Mouse (Mus musculus): ENCODE measurements around the gene 4921517D22Rik. TPM values are rescaled to one million over a fixed set of nuclear protein-coding genes. Genes with fewer than 3 reads are reported as not detected.
A peak's percentile ranks its signal among the peaks of the same experiment; 100 is the strongest.

The 4921517D22Rik gene
- polyA plus RNA-seq, 1 experiment, result not detected

DNA sequence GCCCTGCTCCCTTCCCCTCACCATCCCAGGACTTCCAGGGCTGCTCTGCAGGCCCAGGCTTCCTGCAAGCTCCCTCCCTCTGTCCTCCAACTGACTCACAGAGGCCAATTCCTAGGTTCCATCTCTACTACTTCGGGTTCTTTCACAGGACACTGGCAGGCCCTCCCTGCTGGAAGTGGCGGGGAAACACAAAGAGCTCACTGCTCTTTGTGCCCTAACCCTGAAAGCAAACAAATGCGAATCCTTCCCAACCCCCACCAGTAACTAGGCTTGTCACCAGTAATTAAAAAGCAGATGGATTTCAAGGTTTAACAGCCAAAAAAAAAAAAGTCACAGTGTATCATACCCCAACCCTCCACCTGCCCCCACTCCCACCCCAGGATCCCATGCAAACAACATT lies 19.7 kb downstream of the 4921517D22Rik start:
- 24% methylated on average over 3 of the region's 3 CpGs for WGBS
- Histone ChIP-seq H3K4me3 (ENCODE audit: control insufficient read depth, insufficient read depth, low read length) (no peak overlapping the region), H3K27ac (ENCODE audit: control insufficient read depth, insufficient read depth, low read length) (no peak overlapping the region), H3K4me1 (replicated peaks; ENCODE audit: control insufficient read depth, insufficient read depth, low read length) (peaks cover 15% of the 10 kb centered on the region), H3K27me3 (ENCODE audit: control insufficient read depth, insufficient read depth, low read length) (peaks cover 9% of the 10 kb centered on the region), H3K36me3 (ENCODE audit: control insufficient read depth, insufficient read depth, low read length) (no peaks in the 10 kb centered on the region)
- TF ChIP-seq CTCF (IDR thresholded peaks at IDR 0.05; ENCODE audit: borderline replicate concordance, control insufficient read depth, extremely low read depth, insufficient read depth, low read length, poor library complexity), result no peak
- TF ChIP-seq POLR2A (IDR thresholded peaks at IDR 0.05; ENCODE audit: control insufficient read depth, extremely low read depth, insufficient read depth, low read length, poor library complexity), result no peak
- DNase-seq, result no peak

DNA sequence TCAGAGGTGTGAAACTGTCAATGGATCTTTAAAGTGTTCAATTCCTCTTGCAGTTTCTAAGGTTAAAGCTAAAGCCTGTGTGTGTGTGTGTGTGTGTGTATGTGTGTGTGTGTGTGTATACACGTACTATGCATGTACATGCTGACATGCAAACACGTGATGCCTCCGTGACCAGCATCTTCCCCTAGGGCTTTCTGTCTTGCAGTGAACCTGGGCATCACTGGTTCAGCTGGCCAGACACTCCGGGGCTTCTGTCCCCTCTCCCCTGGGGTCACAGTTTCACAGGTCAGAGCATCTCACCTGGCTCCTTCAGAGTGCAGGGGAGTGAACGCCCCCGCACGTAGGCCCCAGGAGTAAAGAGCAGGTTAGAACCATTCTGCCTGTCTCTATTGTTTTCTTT lies 20.3 kb downstream of the 4921517D22Rik start:
- H3K4me3 ChIP-seq (ENCODE audit: control insufficient read depth, insufficient read depth, low read length), result no peak overlapping the region
- peaks cover 15% of the 10 kb centered on the region for H3K4me1 ChIP-seq (replicated peaks; ENCODE audit: control insufficient read depth, insufficient read depth, low read length)
- 93% methylated on average over 7 of the region's 7 CpGs for WGBS
- no peak for DNase-seq
- no peak overlapping the region for H3K27ac ChIP-seq (ENCODE audit: control insufficient read depth, insufficient read depth, low read length)
- H3K36me3 ChIP-seq (ENCODE audit: control insufficient read depth, insufficient read depth, low read length), result no peaks in the 10 kb centered on the region
- peaks cover 9% of the 10 kb centered on the region for H3K27me3 ChIP-seq (ENCODE audit: control insufficient read depth, insufficient read depth, low read length)
- TF ChIP-seq CTCF (IDR thresholded peaks at IDR 0.05; ENCODE audit: borderline replicate concordance, control insufficient read depth, extremely low read depth, insufficient read depth, low read length, poor library complexity) (no peak), POLR2A (IDR thresholded peaks at IDR 0.05; ENCODE audit: control insufficient read depth, extremely low read depth, insufficient read depth, low read length, poor library complexity) (no peak)

DNA sequence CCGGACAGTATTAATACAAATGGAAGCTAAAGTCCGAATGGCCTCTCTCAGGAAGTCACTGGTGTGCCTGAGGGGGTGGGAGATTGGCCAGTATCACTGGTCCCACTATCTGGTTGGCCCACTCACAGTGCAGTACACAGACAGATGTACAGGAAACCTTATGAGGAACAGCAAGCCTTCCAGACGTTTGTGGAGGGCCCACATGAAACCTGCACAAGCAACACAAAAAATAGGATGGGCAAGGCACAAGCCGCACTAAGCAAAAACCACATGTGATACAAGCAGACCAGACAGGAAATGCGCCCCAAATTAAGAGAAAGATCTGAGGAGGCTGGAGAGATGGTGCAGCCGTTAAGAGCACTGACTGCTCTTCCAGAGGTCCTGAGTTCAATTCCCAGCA lies 21.7 kb downstream of the 4921517D22Rik start:
- Histone ChIP-seq H3K27me3 (ENCODE audit: control insufficient read depth, insufficient read depth, low read length) (peaks cover 9% of the 10 kb centered on the region), H3K36me3 (ENCODE audit: control insufficient read depth, insufficient read depth, low read length) (no peaks in the 10 kb centered on the region), H3K4me1 (replicated peaks; ENCODE audit: control insufficient read depth, insufficient read depth, low read length) (peaks cover 20% of the 10 kb centered on the region), H3K27ac (ENCODE audit: control insufficient read depth, insufficient read depth, low read length) (no peak overlapping the region), H3K4me3 (ENCODE audit: control insufficient read depth, insufficient read depth, low read length) (no peak overlapping the region)
- TF ChIP-seq POLR2A (IDR thresholded peaks at IDR 0.05; ENCODE audit: control insufficient read depth, extremely low read depth, insufficient read depth, low read length, poor library complexity) (no peak), CTCF (IDR thresholded peaks at IDR 0.05; ENCODE audit: borderline replicate concordance, control insufficient read depth, extremely low read depth, insufficient read depth, low read length, poor library complexity) (no peak)
- no peak for DNase-seq
- WGBS, result 5% methylated on average over 6 of the region's 6 CpGs

DNA sequence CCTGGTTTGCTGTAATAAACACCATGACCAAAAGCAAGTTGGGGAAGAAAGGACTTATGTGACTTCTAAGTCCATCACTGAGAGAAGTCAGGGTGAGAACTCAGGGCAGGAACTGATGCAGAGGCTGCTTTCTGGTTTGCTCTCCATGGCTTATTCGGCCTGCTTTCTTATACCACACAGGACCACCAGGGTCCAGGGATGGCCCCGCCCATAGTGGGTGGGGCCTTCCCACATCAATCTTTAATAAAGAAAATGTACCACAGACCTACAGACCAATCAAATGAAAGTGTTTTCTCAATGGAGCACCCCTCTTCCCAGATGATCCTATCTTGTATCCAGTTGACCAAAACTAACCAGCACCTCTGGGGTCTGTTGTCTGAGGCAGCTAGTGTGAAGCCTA lies 22.4 kb downstream of the 4921517D22Rik start:
- Histone ChIP-seq H3K4me1 (replicated peaks; ENCODE audit: control insufficient read depth, insufficient read depth, low read length) (peaks cover 20% of the 10 kb centered on the region), H3K27me3 (ENCODE audit: control insufficient read depth, insufficient read depth, low read length) (peaks cover 9% of the 10 kb centered on the region), H3K27ac (ENCODE audit: control insufficient read depth, insufficient read depth, low read length) (no peak overlapping the region), H3K4me3 (ENCODE audit: control insufficient read depth, insufficient read depth, low read length) (no peak overlapping the region), H3K36me3 (ENCODE audit: control insufficient read depth, insufficient read depth, low read length) (no peaks in the 10 kb centered on the region)
- 86% methylated on average over 2 of the region's 2 CpGs for WGBS
- DNase-seq, result no peak
- TF ChIP-seq POLR2A (IDR thresholded peaks at IDR 0.05; ENCODE audit: control insufficient read depth, extremely low read depth, insufficient read depth, low read length, poor library complexity) (no peak), CTCF (IDR thresholded peaks at IDR 0.05; ENCODE audit: borderline replicate concordance, control insufficient read depth, extremely low read depth, insufficient read depth, low read length, poor library complexity) (no peak)

DNA sequence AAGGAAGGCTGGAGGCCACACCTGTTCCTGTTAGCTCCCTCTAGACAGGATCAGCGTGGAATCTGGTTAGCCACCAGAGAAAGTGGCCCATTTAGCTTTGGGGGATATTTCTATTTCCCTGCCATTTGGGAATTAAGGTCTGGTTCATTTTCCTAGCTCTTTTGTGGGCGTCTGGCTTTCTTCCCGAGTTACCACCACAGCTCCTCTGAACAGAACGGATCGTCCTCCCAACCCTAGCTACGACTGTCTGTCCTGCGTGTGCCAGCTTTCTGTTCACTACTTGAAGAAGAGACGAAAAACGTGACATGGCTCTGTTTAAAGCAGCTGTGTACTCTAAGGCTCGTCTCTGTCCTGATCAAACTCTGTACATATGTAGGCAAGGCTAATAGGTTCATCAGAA lies 24.0 kb downstream of the 4921517D22Rik start:
- H3K4me3 ChIP-seq (ENCODE audit: control insufficient read depth, insufficient read depth, low read length), result no peak overlapping the region
- peaks cover 4% of the 10 kb centered on the region; the same call in 1 of the 2 replicates for H3K27me3 ChIP-seq (ENCODE audit: control insufficient read depth, insufficient read depth, low read length)
- H3K4me1 ChIP-seq (replicated peaks; ENCODE audit: control insufficient read depth, insufficient read depth, low read length), result peaks cover 14% of the 10 kb centered on the region
- TF ChIP-seq CTCF (IDR thresholded peaks at IDR 0.05; ENCODE audit: borderline replicate concordance, control insufficient read depth, extremely low read depth, insufficient read depth, low read length, poor library complexity), result no peak
- no peak for TF ChIP-seq POLR2A (IDR thresholded peaks at IDR 0.05; ENCODE audit: control insufficient read depth, extremely low read depth, insufficient read depth, low read length, poor library complexity)
- 96% methylated on average over 10 of the region's 10 CpGs for WGBS
- no peak overlapping the region for H3K27ac ChIP-seq (ENCODE audit: control insufficient read depth, insufficient read depth, low read length)
- no peaks in the 10 kb centered on the region for H3K36me3 ChIP-seq (ENCODE audit: control insufficient read depth, insufficient read depth, low read length)
- DNase-seq, result no peak

GRCm38 (mm10) chr13:59668501-59669093 lies 25.3 kb downstream of the 4921517D22Rik start:
- Histone ChIP-seq H3K27me3 (ENCODE audit: control insufficient read depth, insufficient read depth, low read length) (no peaks in the 10 kb centered on the region), H3K36me3 (ENCODE audit: control insufficient read depth, insufficient read depth, low read length) (no peaks in the 10 kb centered on the region), H3K4me1 (replicated peaks; ENCODE audit: control insufficient read depth, insufficient read depth, low read length) (peaks cover 12% of the 10 kb centered on the region), H3K27ac (ENCODE audit: control insufficient read depth, insufficient read depth, low read length) (peak overlapping the region; percentile 47; the same call in 1 of the 2 replicates), H3K4me3 (ENCODE audit: control insufficient read depth, insufficient read depth, low read length) (no peak overlapping the region)
- 18% methylated on average over 11 of the region's 11 CpGs for WGBS
- peak; percentile 14 for DNase-seq
- TF ChIP-seq POLR2A (IDR thresholded peaks at IDR 0.05; ENCODE audit: control insufficient read depth, extremely low read depth, insufficient read depth, low read length, poor library complexity) (no peak), CTCF (IDR thresholded peaks at IDR 0.05; ENCODE audit: borderline replicate concordance, control insufficient read depth, extremely low read depth, insufficient read depth, low read length, poor library complexity) (no peak)

DNA sequence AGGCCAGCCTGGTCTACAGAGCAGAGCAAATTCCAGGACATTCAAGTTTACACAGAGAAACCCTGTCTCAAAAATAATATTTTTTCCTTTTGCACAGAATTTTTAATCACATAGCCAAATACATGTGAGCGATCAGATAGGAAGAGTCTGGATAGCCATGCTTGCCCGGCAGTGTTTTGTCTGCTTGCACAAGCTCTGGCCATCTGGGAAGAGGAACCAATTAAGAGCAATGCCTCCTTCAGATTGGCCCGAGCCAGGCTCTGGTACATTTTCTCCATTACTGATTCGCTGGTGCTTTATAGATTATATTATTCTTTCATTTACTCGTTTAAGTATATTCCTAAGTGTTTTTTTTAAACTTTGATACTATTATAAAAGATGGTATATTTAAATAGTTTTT lies 26.1 kb downstream of the 4921517D22Rik start:
- Histone ChIP-seq H3K27me3 (ENCODE audit: control insufficient read depth, insufficient read depth, low read length) (no peaks in the 10 kb centered on the region), H3K4me1 (replicated peaks; ENCODE audit: control insufficient read depth, insufficient read depth, low read length) (peaks cover 12% of the 10 kb centered on the region), H3K4me3 (ENCODE audit: control insufficient read depth, insufficient read depth, low read length) (no peak overlapping the region), H3K27ac (ENCODE audit: control insufficient read depth, insufficient read depth, low read length) (no peak overlapping the region), H3K36me3 (ENCODE audit: control insufficient read depth, insufficient read depth, low read length) (no peaks in the 10 kb centered on the region)
- WGBS, result 94% methylated on average over 5 of the region's 5 CpGs
- no peak for DNase-seq
- TF ChIP-seq POLR2A (IDR thresholded peaks at IDR 0.05; ENCODE audit: control insufficient read depth, extremely low read depth, insufficient read depth, low read length, poor library complexity), result no peak
- TF ChIP-seq CTCF (IDR thresholded peaks at IDR 0.05; ENCODE audit: borderline replicate concordance, control insufficient read depth, extremely low read depth, insufficient read depth, low read length, poor library complexity), result no peak

Data from thymus, adult 2 months (tissue).